Mouse (Mus musculus) G1E (cell line): ENCODE data around the gene Klc1.
"Not testable (repeated sequence)": the region's sequence is repeated elsewhere in the genome, so short reads cannot be mapped to it uniquely, and the experiment has no call there.

Experiments used
- CTCF ChIP-seq: IDR thresholded peaks from 2 replicates; pipeline ENCODE4 v1.5.1; 2012; ENCODE audit warnings: low read depth, low read length, inconsistent platforms, mixed read lengths
- GATA1 ChIP-seq: IDR thresholded peaks from 2 replicates; pipeline ENCODE4 v1.6.1; 2012; ENCODE audit warnings: borderline replicate concordance, low read length, inconsistent platforms, mixed read lengths
- POLR2AphosphoS5 ChIP-seq: IDR thresholded peaks from 2 replicates; pipeline ENCODE4 v1.6.1; 2012; ENCODE audit warnings: low read depth, low read length, inconsistent platforms; ENCODE audit not compliant: insufficient replicate concordance

DNA sequence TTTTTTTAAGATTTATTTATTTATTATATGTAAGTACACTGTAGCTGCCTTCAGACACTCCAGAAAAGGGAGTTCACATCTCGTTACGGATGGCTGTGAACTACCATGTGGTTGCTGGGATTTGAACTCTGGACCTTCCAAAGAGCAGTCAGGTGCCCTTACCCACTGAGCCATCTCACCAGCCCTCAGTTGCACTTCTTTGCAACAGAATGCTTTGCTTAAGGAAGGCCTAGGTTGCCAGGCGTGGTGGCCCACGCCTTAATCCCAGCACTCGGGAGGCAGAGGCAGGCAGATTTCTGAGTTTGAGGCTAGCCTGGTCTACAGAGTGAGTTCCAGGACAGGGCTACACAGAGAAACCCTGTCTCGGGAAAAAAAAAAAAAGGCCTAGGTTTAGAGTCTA is 44.8 kb upstream of the Klc1 start:
- not testable (repeated sequence) for TF ChIP-seq CTCF, POLR2AphosphoS5, GATA1
